Mouse (Mus musculus) neural tube, embryonic 11.5 days (tissue): ENCODE results near the gene Rpl37a. TPM values are rescaled to one million over a fixed set of nuclear protein-coding genes. Genes with fewer than 3 reads are reported as not detected.
A peak's percentile ranks its signal among the peaks of the same experiment; 100 is the strongest.

ENCODE experiments used
- ATAC-seq: fragments of 200-750 bp; cut with Nextera tagmentation; 2 replicates; pipeline ENCODE4 v1.8.0; 2017; ENCODE audit warnings: moderate number of reproducible peaks, mild to moderate bottlenecking, moderate TSS enrichment, moderate library complexity; ENCODE audit not compliant: insufficient read depth, low FRiP score, low TSS enrichment
- DNase-seq: peaks from one replicate; pipeline ENCODE4 v3.0.0-alpha.2; 2015; ENCODE audit warnings: low spot score
- H3K27ac ChIP-seq: fragments of 300-500 bp; sonication (generic); 2 replicates; pipeline ENCODE4 v1.5.1; 2014; ENCODE audit warnings: low read depth, mild to moderate bottlenecking, low read length
- H3K27me3 ChIP-seq: fragments of 300-500 bp; sonication (generic); 2 replicates; pipeline ENCODE4 v1.6.1; 2014; ENCODE audit warnings: mild to moderate bottlenecking, low read length, mixed read lengths; ENCODE audit not compliant: control insufficient read depth, insufficient read depth
- H3K36me3 ChIP-seq: fragments of 300-500 bp; sonication (generic); 2 replicates; pipeline ENCODE4 v1.6.1; 2014; ENCODE audit warnings: mild to moderate bottlenecking, low read length, moderate library complexity, mixed read lengths; ENCODE audit not compliant: control insufficient read depth, insufficient read depth
- H3K4me1 ChIP-seq: fragments of 300-500 bp; sonication (generic); 2 replicates; pipeline ENCODE4 v1.6.1; 2014; ENCODE audit warnings: low read length, mixed read lengths; ENCODE audit not compliant: control insufficient read depth, insufficient read depth
- H3K4me2 ChIP-seq: fragments of 300-500 bp; sonication (generic); 2 replicates; pipeline ENCODE4 v1.6.1; 2014; ENCODE audit warnings: low read depth, mild to moderate bottlenecking, moderate library complexity
- H3K4me3 ChIP-seq: fragments of 300-500 bp; sonication (generic); 2 replicates; pipeline ENCODE4 v1.5.1; 2014; ENCODE audit warnings: low read depth, low read length
- H3K9ac ChIP-seq: fragments of 300-500 bp; sonication (generic); 2 replicates; pipeline ENCODE4 v1.6.1; 2014; ENCODE audit warnings: mild to moderate bottlenecking, low read length
- H3K9me3 ChIP-seq: fragments of 300-500 bp; sonication (generic); 2 replicates; pipeline ENCODE4 v1.6.1; 2016; ENCODE audit warnings: low read length; ENCODE audit not compliant: control insufficient read depth
- WGBS: fragments of 180-500 bp; shearing (Covaris S2); extraction: QIAGEN DNeasy Blood & Tissue Kit; methylation state at CpG from one replicate; pipeline ENCODE4 v1.1.7; 2014; 5-methylcytosine and 5-hydroxymethylcytosine counted together
- polyA plus RNA-seq: library from polyadenylated mRNA; unstranded; fragments of >200 nt; fragmentation: Nextera tagmentation; extraction: Ambion mirVana; gene quantifications from 2 replicates; pipeline ENCODE4 v1.2.1, GENCODE M21; 2014

The Rpl37a gene
- polyA plus RNA-seq, 1 experiment from 2014 or later: 1,430 TPM

DNA sequence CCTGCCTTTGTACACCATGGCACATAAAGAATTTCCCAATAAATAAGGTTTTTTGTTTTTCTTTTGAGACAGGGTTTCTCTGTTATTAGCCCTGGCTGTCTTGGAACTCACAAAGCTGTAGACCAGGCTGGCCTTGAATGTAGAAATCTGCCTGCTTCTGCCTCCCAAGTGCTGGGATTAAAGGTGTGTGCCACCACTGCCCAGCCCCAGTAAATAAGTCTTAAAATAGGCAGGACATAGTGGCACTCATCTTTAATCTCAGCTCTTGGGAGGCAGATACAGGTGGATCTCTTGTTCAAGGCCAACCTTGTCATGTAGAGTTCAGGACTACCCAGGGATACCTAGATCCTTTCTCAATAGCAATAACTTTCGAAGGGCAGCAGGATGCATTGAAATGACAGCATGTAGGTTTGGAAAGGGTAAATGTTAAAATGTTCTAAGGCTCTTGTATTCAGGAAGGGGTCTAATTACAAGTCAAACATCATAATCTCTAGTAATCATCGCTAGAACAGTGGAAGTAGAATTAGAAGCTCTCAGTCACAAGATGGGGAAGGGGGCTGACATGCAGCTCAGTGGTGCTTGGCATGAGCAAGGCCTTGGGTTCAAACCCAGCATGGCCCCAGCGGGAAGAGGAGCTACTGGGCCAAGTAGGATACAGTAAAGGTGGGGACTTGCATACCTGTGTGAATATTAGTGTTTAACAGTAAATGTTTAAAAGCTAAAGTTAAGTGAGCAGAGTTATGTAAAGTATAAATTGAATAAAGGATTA is 4.7 kb downstream of the Rpl37a start:
- no peaks in the 10 kb centered on the region for H3K27me3 ChIP-seq
- H3K9me3 ChIP-seq: no peaks in the 10 kb centered on the region
- H3K27ac ChIP-seq: no peak overlapping the region
- ATAC-seq (no peak), DNase-seq (no peak)
- no peak overlapping the region for H3K4me3 ChIP-seq
- peaks cover 13% of the 10 kb centered on the region for H3K4me1 ChIP-seq
- no peak overlapping the region for H3K4me2 ChIP-seq
- H3K9ac ChIP-seq: no peak overlapping the region
- WGBS: 81% methylated on average over 3 of the region's 3 CpGs
- peaks cover 8% of the 10 kb centered on the region for H3K36me3 ChIP-seq

DNA sequence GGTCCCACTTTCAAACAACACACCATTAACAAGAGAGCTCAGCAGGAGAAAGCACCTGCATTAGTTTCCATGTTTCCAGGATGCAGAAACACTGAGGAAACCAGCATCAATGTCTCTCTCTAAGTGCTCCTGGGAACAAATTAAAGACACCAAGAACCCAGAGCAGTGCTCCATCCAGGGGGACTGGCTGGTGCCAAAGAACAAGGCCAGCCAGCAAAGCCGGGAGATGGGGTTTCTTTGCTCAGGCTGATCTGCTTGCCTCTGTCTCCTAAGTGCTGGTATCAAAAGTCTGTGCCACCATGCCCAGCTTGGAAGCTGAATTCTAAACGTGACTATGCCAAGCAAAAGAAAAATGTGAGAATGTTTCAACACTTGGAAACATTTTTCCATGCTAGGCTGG is 5.3 kb downstream of the Rpl37a start:
- WGBS: 47% methylated on average over 2 of the region's 2 CpGs
- H3K36me3 ChIP-seq: peaks cover 8% of the 10 kb centered on the region

DNA sequence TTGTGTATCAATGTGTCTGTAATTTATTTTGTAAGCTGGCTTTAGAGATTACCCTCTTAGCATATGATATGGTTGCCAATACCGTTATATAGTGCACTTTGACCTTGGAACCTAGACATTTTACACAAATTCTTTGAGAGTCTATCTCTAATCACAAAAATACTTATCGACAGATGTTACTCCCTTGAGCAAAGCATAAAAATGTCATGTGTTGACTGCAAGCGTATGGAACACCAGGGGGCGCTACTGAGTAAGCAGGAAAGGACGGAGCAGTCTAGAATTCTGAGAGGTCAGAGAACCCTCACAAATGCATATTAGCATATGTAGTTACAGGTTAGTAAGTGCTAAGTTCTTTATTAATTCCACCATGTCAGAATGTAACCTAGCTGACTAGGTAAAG is 5.8 kb downstream of the Rpl37a start:
- ATAC-seq (no peak), DNase-seq (peak; percentile 81)
- Histone ChIP-seq H3K4me3 (no peak overlapping the region), H3K27ac (no peak overlapping the region), H3K9me3 (no peaks in the 10 kb centered on the region), H3K4me2 (no peak overlapping the region), H3K27me3 (no peaks in the 10 kb centered on the region), H3K4me1 (peaks cover 13% of the 10 kb centered on the region), H3K36me3 (peaks cover 8% of the 10 kb centered on the region), H3K9ac (no peak overlapping the region)
- 16% methylated on average over 5 of the region's 5 CpGs for WGBS

More for the DNA sequence above, 5.3 kb downstream of the Rpl37a start:
- Histone ChIP-seq H3K9ac (no peak overlapping the region), H3K4me1 (peaks cover 13% of the 10 kb centered on the region), H3K4me3 (no peak overlapping the region), H3K4me2 (no peak overlapping the region), H3K27ac (no peak overlapping the region), H3K27me3 (no peaks in the 10 kb centered on the region), H3K9me3 (no peaks in the 10 kb centered on the region)
- DNase-seq (no peak), ATAC-seq (no peak)

DNA sequence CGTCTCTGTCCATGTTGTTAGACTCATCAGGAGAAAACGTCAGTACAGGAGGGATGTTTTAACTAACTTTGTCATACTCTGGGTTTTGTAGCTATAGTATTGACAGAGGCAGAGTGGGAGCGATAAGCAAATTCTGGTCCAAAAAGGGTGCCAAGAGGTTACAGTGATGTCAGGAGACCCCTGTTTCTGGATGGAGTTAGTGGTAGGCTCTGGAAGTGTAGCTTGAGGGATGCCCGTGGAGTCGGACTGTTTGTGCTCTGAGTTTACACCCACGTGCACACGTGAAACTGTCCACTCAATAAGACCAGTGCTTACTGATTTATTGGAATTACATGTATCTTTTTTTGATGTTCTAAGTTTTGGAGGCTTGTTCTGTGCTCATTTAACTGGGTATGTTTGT is 6.5 kb downstream of the Rpl37a start:
- no peaks in the 10 kb centered on the region for H3K27me3 ChIP-seq
- DNase-seq (no peak), ATAC-seq (no peak)
- H3K9me3 ChIP-seq: no peaks in the 10 kb centered on the region
- 90% methylated on average over 7 of the region's 7 CpGs for WGBS
- H3K36me3 ChIP-seq: peaks cover 8% of the 10 kb centered on the region
- no peak overlapping the region for H3K9ac ChIP-seq
- peaks cover 10% of the 10 kb centered on the region for H3K4me1 ChIP-seq
- H3K27ac ChIP-seq: no peak overlapping the region
- no peak overlapping the region for H3K4me3 ChIP-seq
- no peak overlapping the region for H3K4me2 ChIP-seq

DNA sequence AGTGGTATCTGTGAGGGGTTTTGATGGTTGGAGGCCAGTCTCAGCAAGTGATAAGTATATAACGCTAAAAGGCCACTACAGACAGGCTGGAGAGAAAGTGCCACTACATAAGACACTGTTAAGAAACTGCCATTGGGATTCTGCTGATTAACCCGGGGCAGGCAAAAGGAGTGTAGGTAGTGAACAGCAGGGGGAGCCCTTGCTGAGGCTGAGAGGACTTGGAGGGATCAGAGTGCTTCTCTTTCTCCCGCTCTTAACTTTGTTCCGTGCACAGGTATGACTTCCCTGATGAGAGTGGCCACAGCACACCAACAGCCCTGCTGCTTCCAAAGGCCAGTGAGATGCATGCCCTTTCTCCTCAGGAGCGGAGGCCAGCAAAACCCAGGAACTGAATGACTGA is 7.8 kb downstream of the Rpl37a start:
- Histone ChIP-seq H3K4me1 (peaks cover 4% of the 10 kb centered on the region; the same call in 1 of the 2 replicates), H3K4me3 (no peak overlapping the region), H3K36me3 (peaks cover 2% of the 10 kb centered on the region; the same call in 1 of the 2 replicates), H3K4me2 (no peak overlapping the region), H3K9ac (no peak overlapping the region), H3K27me3 (no peaks in the 10 kb centered on the region), H3K9me3 (no peaks in the 10 kb centered on the region), H3K27ac (no peak overlapping the region)
- DNase-seq (peak; percentile 77), ATAC-seq (no peak)
- 27% methylated on average over 5 of the region's 5 CpGs for WGBS

DNA sequence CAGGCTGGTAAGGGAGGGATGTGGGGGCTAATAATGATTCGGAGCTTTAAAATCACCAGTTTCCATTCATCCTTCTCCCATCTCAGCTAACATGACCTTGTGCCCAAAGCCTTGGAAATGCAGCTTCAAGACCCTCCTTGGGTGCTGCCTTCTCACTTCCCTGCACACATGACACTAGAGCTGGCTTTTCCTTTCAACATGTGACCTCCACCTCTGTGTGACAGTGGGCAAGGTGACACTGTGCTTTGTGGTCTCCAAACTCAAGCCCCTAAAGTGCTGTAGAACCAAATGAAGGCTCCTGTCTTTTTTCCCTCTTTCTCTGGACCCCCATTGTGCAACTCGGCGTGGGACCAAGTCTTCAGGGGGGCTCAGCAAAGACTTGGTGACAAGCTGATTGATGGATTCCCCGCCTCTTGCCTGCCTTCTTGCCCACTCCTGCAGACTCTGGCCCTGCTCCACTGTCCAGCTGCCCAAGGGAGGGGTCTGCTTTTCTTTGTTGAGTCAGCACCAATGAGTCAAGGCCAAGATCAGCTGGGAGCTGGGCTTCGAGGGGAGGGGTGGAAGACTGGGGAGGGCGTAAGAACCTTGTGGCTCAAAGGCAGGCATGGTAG is 9.1 kb downstream of the Rpl37a start:
- Histone ChIP-seq H3K9me3 (no peaks in the 10 kb centered on the region), H3K4me3 (no peak overlapping the region), H3K27ac (no peak overlapping the region), H3K4me1 (peaks cover 4% of the 10 kb centered on the region; the same call in 1 of the 2 replicates), H3K9ac (no peak overlapping the region), H3K36me3 (no peaks in the 10 kb centered on the region), H3K27me3 (no peaks in the 10 kb centered on the region), H3K4me2 (no peak overlapping the region)
- peak; percentile 54 for DNase-seq
- ATAC-seq: peak; percentile 72
- WGBS: 22% methylated on average over 6 of the region's 6 CpGs

DNA sequence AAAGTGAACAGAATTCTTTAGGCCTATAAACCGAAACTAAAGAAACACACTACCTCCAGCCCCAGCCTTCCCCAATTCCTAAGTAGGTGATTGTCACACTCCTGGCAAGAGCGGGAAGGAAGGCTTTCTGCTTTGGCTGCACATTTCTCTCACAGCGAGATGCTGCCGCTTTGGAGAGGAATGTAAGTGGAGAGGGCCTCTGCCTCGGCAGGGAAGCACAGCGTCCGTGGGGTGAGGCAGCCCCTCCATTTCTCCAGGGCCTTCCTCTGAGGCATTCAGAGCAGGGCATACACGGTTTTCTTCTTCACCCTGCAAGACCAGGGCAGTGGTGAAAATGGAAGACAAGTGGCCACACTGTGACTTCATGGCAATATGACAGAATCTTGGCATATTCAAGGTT is 11.6 kb downstream of the Rpl37a start:
- DNase-seq (no peak), ATAC-seq (no peak)
- Histone ChIP-seq H3K9me3 (no peaks in the 10 kb centered on the region), H3K27me3 (no peaks in the 10 kb centered on the region), H3K9ac (no peak overlapping the region), H3K4me1 (peaks cover 4% of the 10 kb centered on the region; the same call in 1 of the 2 replicates), H3K4me2 (no peak overlapping the region), H3K36me3 (no peaks in the 10 kb centered on the region), H3K4me3 (no peak overlapping the region), H3K27ac (no peak overlapping the region)
- 40% methylated on average over 8 of the region's 8 CpGs for WGBS

DNA sequence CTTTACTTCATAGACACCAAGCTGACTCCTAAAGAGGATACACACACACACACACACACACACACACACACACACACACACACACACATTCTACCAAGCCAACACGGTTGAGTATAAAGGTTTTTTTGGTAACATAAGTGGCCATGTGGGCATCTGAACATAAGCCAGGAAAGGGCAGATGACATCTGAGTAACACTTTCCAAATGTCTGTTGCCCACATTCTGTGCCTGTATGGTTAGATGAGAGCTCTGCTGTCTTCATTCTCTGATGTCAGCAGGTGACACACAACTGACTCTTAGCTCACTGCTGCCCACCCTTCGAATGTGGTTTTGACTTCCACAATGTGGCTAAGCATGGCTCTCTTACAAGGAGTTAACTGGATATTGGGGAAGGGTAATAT is 13.3 kb downstream of the Rpl37a start:
- DNase-seq: no peak
- 89% methylated on average over 2 of the region's 2 CpGs for WGBS
- Histone ChIP-seq H3K4me2 (no peak overlapping the region), H3K4me3 (no peak overlapping the region), H3K36me3 (no peaks in the 10 kb centered on the region), H3K9me3 (no peaks in the 10 kb centered on the region), H3K27me3 (no peaks in the 10 kb centered on the region), H3K9ac (no peak overlapping the region), H3K4me1 (peaks cover 4% of the 10 kb centered on the region; the same call in 1 of the 2 replicates), H3K27ac (no peak overlapping the region)
- ATAC-seq: no peak

DNA sequence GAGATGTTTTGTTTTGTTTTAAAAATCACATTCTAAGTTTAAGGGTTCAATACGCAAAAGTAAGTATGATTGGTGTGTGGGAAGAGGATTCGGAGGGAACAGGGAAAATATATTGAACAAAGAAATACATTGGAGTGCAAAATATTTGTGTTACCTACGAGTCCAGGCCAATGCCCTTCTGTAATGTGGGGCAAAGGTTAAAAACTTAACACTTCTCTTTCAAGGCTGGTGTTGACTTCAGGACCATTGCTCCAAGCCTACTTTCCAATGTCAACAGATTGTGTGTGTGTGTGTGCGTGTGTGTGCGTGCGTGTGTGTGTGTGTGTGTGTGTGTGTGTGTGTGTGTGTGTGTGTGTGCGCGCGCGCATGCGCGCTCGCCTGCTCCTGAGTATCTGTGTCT is 14.9 kb downstream of the Rpl37a start:
- Histone ChIP-seq H3K9ac (no peak overlapping the region), H3K4me2 (no peak overlapping the region), H3K27ac (no peak overlapping the region), H3K4me3 (no peak overlapping the region), H3K9me3 (no peaks in the 10 kb centered on the region), H3K36me3 (no peaks in the 10 kb centered on the region), H3K27me3 (no peaks in the 10 kb centered on the region), H3K4me1 (no peaks in the 10 kb centered on the region)
- ATAC-seq (no peak), DNase-seq (no peak)
- WGBS: 94% methylated on average over 13 of the region's 13 CpGs
